Mouse (Mus musculus) heart, adult 2 months (tissue): ENCODE data around the gene Pcbp2.
A peak's percentile ranks its signal among the peaks of the same experiment; 100 is the strongest.

Experiments used
- CTCF ChIP-seq: fragments of 200-600 bp; IDR thresholded peaks from 2 replicates; pipeline ENCODE4 v1.8.1; 2022; ENCODE audit warnings: antibody characterized with exemption, mild to moderate bottlenecking, moderate library complexity
- EP300 ChIP-seq: fragments of 200-500 bp; IDR thresholded peaks from 2 replicates; pipeline ENCODE4 v1.6.1; 2011; ENCODE audit warnings: low read depth, low read length, control low read depth; ENCODE audit not compliant: insufficient read depth
- POLR2A ChIP-seq: fragments of 200-500 bp; IDR thresholded peaks from 2 replicates; pipeline ENCODE4 v1.6.1; 2011; ENCODE audit warnings: mild to moderate bottlenecking, low read depth, low read length, control low read depth; ENCODE audit not compliant: insufficient read depth

DNA sequence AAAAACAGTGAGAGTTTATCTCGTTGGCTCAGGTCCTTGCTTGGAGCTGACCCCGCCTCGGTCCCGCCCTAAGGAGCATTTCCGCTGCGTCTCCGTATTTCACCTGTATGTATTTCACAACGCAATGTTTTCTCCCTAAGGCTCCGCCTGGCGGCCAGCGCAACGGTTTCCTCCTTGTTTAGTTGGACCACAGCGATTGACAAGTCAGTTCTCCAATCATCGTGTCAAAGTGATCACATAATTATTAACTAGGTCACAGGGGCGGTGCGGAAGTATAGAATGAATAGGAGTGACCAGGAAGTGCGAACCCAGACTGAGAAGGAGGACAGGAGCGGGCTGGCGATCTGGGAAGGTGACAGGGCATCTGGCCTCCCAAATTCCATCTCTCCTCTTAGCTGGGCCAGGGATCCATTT, 11.4 kb upstream of the Pcbp2 start, which contains the start of gene Prr13:
- TF ChIP-seq EP300 (peak; percentile 87), POLR2A (peak; percentile 89), CTCF (peak; percentile 84)
